Mouse (Mus musculus) Muller cell, postnatal 12 days (primary cell): ENCODE results near the gene Tpm1.

Source experiments
- DNase-seq: peaks from one replicate; pipeline ENCODE4 v3.0.0-alpha.2; 2015; ENCODE audit errors: inconsistent ontology term

The Tpm1 gene

GRCm38 (mm10) chr9:67049086-67049824, at the start of gene Tpm1:
Gene Tpm1, minus strand, starts transcription at chr9:67049406.
- peak; percentile 99 for DNase-seq

DNA sequence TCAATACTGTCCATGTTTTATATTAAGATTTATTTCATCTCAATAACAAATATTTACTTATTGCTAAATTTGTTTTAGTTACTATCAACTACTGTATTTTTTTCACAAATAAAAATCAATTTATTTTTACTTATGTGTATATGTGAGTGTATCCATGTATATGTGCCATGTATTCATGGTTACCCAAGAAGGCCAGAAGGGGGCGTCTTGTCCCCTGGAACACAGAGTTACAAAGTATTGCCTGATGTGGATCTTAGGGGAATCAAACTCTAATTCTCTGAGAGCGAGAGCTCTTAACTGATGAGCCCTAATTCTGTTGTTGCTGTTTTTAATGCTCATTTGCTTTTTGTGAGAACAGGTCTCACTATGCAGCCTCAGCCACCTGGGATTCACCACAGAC, 45.2 kb upstream of the Tpm1 start:
- DNase-seq = no peak

- DNase-seq = peak; percentile 82
These were observed 43.0 kb upstream of the Tpm1 start for GRCm38 (mm10) chr9:67092210-67092609.

DNA sequence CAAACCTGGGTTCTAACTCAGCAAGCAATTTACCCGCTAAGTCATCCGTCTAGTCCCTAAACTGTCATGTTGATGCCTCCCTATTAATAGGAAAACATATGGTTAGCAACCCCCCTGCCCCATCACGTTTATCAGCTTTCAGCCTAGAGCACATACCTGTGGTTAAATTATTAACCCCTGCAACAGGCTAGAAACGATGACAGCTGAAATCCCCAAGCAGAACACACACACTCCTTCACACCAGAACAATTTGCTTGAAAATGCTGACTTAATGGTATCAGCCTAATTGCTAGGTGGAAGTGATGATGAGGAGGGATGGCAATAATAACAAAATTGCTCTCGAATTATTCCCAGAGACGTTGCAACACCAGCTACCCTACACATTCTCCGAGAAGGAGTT, 42.4 kb upstream of the Tpm1 start:
- peak; percentile 12 for DNase-seq

DNA sequence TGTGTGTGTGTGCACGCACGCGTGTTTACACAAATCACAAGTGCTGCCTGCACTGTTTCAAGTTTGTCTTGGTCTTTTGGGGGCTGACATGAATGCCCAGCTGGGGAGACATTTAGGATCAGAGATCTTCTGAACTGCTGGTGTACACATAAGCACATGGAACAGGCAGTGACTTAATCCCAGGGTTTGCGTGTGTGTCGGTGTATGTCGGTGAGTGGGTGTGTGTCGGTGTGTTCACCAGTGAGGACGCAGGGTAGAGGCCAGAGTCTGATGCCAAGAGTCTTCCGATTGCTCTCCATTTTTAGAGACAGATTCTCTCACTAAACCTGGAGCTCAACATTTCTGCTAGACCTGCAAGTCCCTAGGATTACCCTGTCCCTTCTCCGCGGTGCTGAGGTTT, 41.9 kb upstream of the Tpm1 start:
- no peak for DNase-seq

GRCm38 (mm10) chr9:67090633-67091045, 41.4 kb upstream of the Tpm1 start:
- DNase-seq = peak; percentile 31

- DNase-seq = peak; percentile 49
These were observed 40.0 kb upstream of the Tpm1 start for GRCm38 (mm10) chr9:67089167-67089566.

DNA sequence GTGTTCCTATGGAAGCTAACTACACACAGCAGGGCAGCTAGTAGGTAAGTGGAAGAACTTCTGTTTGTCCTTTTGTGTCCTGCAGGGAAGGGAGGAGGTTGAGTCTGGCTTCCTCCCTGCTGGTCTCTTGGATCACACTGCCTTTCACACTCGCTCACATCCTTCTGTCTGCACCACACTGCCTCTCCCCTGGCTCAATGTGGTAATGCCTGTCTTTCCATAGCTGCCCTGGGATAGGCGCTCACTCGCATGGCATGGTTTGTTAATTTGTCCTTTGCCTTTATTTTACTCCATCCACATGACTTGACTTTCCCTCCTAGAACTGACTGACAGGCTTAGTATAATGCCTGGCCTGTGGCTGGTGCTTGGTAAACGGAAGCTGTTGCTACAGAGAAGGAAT, 34.6 kb upstream of the Tpm1 start:
- no peak for DNase-seq

DNA sequence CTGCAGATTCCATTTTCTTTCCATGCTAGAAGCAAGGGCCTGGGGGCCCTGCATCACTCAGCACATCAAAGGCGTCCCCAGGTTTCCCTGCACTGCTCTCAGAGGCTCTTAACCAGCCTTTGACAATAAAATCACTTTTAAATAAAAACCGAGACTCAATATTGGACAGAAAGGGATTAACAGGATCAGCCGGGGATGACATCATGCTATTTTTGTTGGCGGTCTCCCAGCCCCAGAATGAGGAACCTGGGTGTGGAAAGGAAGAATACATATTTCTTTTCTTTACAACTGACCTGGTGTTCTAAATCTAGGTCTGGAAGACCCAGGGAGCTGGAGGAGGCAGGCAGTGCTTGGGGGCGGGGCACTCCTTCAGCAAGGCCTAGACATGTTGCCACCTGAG, 32.5 kb upstream of the Tpm1 start:
- DNase-seq = peak; percentile 43

DNA sequence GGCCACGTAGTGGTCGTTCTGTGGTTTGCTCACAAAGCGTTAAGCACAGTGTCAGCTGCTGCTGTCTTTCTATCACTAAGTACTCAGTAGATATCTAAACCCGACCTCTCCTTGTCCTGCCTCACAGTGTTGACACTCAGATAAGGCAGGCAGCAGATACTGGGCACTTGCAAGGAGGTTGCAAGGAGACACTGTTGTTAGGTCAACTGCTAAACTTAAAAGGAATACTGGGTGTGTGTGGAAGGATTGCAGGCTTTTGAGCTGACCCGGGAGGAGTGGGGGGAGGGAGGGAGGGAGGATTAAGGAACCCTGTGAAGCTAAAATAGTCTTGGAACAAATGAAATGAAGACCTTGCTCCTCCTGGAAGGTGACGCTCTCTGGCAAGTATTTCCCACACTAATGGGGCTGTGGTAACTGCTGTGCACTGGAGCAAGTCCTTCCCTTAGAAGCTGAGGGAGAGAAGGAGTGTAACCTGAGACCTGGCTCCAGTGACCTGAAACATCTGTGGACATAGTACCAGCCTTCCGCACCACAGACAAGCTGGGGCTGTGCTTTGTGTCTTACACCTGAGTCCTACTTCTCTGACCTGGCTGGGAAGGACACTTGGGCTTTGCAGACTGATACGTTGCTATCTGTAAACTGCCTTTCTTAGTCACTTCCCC, 28.6 kb upstream of the Tpm1 start:
- peak; percentile 42 for DNase-seq

GRCm38 (mm10) chr9:67077266-67077657, 28.1 kb upstream of the Tpm1 start:
- DNase-seq = peak; percentile 72

DNA sequence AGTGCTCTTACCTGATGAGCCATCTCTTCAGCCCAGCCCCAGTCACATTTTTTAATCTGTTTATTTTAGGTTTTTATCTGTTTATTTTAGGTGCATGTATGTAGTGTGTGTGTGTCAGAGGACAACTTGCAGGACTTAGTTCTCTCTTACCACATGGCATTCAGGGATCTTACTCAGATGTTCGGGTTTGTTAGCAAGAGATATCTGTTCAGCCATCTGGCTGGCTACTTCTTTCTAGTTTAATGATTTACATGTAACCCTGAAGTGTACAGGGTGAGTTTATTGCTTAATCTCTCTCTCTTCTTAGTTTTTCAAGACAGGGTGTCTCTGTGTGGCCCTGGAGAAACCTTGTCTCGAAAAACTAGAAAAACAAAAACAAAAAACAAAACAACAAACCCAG, 23.0 kb upstream of the Tpm1 start:
- no peak for DNase-seq

DNA sequence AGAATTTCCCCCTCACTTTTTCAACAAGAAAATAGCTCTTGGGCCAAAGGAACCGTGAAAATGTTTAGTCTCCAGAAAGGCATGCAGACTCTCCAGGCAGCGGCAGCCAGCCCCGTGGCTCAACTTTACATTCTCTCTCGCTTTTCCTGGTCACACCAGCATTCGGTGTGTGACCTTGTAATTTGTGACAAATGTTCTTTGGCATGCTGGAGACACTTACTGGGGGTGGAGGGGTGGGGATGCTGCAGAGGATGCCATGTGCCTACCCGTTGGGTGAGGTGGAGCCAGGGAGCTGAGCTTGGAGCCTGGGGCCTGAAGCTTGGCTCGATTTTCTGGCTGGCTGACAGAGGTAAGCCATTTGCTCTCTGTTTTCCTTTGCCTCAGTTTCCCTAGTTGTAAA, 22.4 kb upstream of the Tpm1 start:
- peak; percentile 78 for DNase-seq

DNA sequence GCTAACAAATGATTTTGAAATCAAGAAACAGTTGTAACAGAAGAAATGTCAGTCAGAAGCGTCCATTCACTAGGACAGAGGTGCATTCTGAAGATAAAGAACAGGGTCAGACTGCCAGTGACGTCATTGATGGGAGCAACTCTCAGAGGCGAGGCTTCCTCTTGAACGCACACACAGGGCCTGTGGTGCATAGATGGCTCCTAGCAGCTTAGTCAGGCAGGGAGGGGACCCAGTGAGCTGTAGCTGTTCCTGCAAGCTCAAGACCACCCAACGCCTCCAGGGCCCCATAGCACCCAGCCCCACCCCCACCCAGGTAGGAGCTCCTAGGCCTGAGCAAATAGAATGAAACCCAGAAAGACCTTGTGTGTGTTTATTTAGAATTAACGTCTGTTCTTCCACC, 21.9 kb upstream of the Tpm1 start:
- no peak for DNase-seq

DNA sequence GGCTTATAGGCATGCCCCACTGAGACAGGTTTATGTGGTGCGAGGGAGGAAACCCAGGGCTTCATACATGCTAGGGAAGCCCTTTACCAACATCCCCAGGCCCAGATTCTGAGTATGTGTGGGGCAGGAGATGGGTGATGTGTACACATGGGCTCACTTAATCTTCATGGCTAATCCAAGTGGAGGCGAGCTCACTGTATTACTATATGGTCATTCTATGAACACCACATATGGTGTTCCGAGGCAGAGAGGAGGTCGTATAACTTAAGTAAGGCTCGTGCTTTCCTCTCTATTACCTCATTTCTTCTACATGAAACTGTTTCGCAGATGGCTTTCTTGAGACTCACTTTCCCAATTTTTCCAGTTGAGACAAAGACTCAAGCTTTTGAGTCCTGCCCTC, 17.4 kb upstream of the Tpm1 start:
- DNase-seq = no peak

GRCm38 (mm10) chr9:67059714-67060113, 10.5 kb upstream of the Tpm1 start:
- no peak for DNase-seq

DNA sequence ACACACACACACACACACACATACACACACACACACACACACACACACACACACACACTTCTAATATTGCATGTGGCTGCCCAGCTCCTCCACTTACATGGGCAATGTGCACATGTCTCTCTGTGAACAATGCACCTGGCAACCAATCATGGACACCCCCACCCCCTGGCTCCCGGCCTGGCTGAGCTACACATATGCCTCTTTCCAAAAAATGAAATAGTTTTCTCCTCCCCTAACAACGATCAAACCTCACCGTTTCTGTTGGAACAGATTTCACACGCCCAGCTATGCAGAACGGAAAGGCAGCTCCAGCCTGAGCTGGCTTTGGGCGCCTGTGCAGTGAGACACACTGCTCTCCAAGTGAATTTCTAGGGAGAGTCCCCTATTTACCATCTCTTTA, 9.2 kb upstream of the Tpm1 start:
- peak; percentile 54 for DNase-seq

- no peak for DNase-seq
These were observed 1.6 kb upstream of the Tpm1 start for GRCm38 (mm10) chr9:67050736-67051337.

GRCm38 (mm10) chr9:67049836-67050235, 630 bp upstream of the Tpm1 start:
- DNase-seq = no peak

DNA sequence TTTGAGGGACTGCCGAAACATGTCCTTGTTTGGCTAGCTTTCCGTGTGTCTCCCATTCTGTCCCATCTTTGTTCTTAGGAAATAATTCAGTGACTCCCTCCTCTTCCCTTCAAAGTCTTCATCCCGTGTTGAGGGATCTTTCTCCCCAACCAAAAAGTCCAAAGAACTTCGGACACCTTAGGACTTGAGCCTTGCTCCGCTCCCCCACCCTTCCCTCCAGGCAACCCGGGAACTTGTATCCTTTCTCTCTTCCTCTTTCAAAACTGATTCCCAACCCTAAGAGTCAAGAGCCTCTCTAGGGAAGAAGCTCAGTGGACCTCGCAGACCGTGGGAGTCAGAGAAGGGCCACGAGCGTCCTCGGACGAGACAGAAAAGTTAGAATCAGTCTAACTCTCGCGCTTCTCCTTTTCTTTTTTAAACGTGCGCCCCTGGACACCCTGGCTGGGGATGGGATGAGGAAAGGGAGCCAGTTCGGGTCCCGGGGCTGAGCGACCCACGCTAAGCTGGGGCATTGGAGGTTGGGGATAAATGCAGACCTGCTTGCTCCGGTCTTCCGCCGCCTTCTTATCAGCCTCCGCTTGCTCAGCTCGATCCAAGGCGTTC, 622 bp downstream of the Tpm1 start:
- no peak for DNase-seq

- peak; percentile 62 for DNase-seq
These were observed 1.4 kb downstream of the Tpm1 start for GRCm38 (mm10) chr9:67047606-67048482.
